Comparison of ENCODE assay signal across 10 mouse cellular contexts in genomic region chr6:112943596-112944245, GRCm38 (mm10). TPM values are rescaled to one million over a fixed set of nuclear protein-coding genes. Genes with fewer than 3 reads are reported as not detected.
DNase-seq lines count a peak whose midpoint lies in the region; ATAC-seq lines count a peak whose summit lies in the region.
"Had no signal": no experiment of that assay in that cellular context is flagged by ENCODE, and none has a peak within 500 bp of the region (broad histone marks: within the 10 kb centered on the region; RNA-seq: fewer than 3 reads in every experiment).

No protein-coding gene starts in this region.

- H3K4me3 ChIP-seq in hindbrain, embryonic 11.5 days (ENCODE audit: low read depth, low read length): peak overlapping the region; percentile 83
- peak overlapping the region; percentile 85 for H3K4me3 ChIP-seq in neural tube, embryonic 11.5 days (ENCODE audit: low read depth, low read length)
- no peak overlapping the region for H3K4me3 ChIP-seq in heart, embryonic 12.5 days

- DNase-seq in layer of hippocampus, adult 11-12 months (ENCODE audit: low spot score): peak; percentile 44
- no peak for DNase-seq in layer of hippocampus, adult 9-10 months (ENCODE audit: low spot score)
- peak; percentile 75 to 83 for DNase-seq in cerebellum, postnatal 10 days
- peak; percentile 56 for DNase-seq in hindbrain, embryonic 11.5 days (ENCODE audit: low spot score)
- DNase-seq in neural tube, embryonic 11.5 days (ENCODE audit: low spot score): peak; percentile 71
- no peak for DNase-seq in gastrocnemius, adult 8-10 months (ENCODE audit: low spot score in 2 of 2)
- DNase-seq in T-cell, adult 2 months (ENCODE audit: low spot score): no peak
- DNase-seq: heart, postnatal 14 days had no signal

- ATAC-seq in hindbrain, embryonic 11.5 days (ENCODE audit: low FRiP score): peak; percentile 35
- ATAC-seq in neural tube, embryonic 11.5 days (ENCODE audit: insufficient read depth, low FRiP score, low TSS enrichment): peak; percentile 25; the same call in 1 of the 2 replicates
- ATAC-seq in heart, embryonic 12.5 days (ENCODE audit: insufficient number of reproducible peaks, low FRiP score): no peak

- H3K9ac ChIP-seq in hindbrain, embryonic 11.5 days (ENCODE audit: low read depth, low read length): peak overlapping the region; percentile 53; the same call in 1 of the 2 replicates
- H3K9ac ChIP-seq in neural tube, embryonic 11.5 days (ENCODE audit: low read length): peak overlapping the region; percentile 3; the same call in 1 of the 2 replicates
- no peak overlapping the region for H3K9ac ChIP-seq in heart, embryonic 12.5 days
- H3K9ac ChIP-seq: liver, embryonic 14.5 days had no signal

- H3K9me3 ChIP-seq in hindbrain, embryonic 11.5 days (ENCODE audit: control insufficient read depth, low read length): no peaks in the 10 kb centered on the region
- no peaks in the 10 kb centered on the region for H3K9me3 ChIP-seq in neural tube, embryonic 11.5 days (ENCODE audit: control insufficient read depth, low read length)
- H3K9me3 ChIP-seq in heart, embryonic 12.5 days (replicated peaks): no peaks in the 10 kb centered on the region

- peaks cover 5% of the 10 kb centered on the region for H3K36me3 ChIP-seq in hindbrain, embryonic 11.5 days (ENCODE audit: control insufficient read depth, insufficient read depth, low read length)
- peaks cover 4% of the 10 kb centered on the region; the same call in 1 of the 2 replicates for H3K36me3 ChIP-seq in neural tube, embryonic 11.5 days (ENCODE audit: control insufficient read depth, insufficient read depth, low read length)
- no peaks in the 10 kb centered on the region for H3K36me3 ChIP-seq in heart, embryonic 12.5 days

- H3K4me1 ChIP-seq in hindbrain, embryonic 11.5 days (replicated peaks; ENCODE audit: control insufficient read depth, insufficient read depth, low read length): peaks cover 12% of the 10 kb centered on the region
- peaks cover 20% of the 10 kb centered on the region for H3K4me1 ChIP-seq in neural tube, embryonic 11.5 days (ENCODE audit: control insufficient read depth, insufficient read depth, low read length)
- H3K4me1 ChIP-seq in heart, embryonic 12.5 days (replicated peaks): peaks cover 20% of the 10 kb centered on the region

- no peaks in the 10 kb centered on the region for H3K27me3 ChIP-seq in hindbrain, embryonic 11.5 days (ENCODE audit: control insufficient read depth, insufficient read depth, low read length)
- no peaks in the 10 kb centered on the region for H3K27me3 ChIP-seq in neural tube, embryonic 11.5 days (ENCODE audit: control insufficient read depth, insufficient read depth, low read length)
- H3K27me3 ChIP-seq in heart, embryonic 12.5 days (replicated peaks): peaks cover 8% of the 10 kb centered on the region

- 38% methylated on average over 9 of the region's 9 CpGs for WGBS in hindbrain, embryonic 11.5 days
- 40% methylated on average over 9 of the region's 9 CpGs for WGBS in neural tube, embryonic 11.5 days
- 74% methylated on average over 9 of the region's 9 CpGs for WGBS in heart, embryonic 12.5 days

- peak overlapping the region; percentile 40; the same call in 1 of the 2 replicates for H3K27ac ChIP-seq in hindbrain, embryonic 11.5 days (ENCODE audit: low read depth, low read length)
- H3K27ac ChIP-seq in neural tube, embryonic 11.5 days (ENCODE audit: low read depth, low read length): peak overlapping the region; percentile 60; the same call in 1 of the 2 replicates
- H3K27ac ChIP-seq in heart, embryonic 12.5 days (ENCODE audit: poor library complexity, severe bottlenecking): no peak overlapping the region
- H3K27ac ChIP-seq: liver, embryonic 14.5 days had no signal

- H3K4me2 ChIP-seq in hindbrain, embryonic 11.5 days (replicated peaks; ENCODE audit: low read depth, low read length): peak overlapping the region; percentile 56
- H3K4me2 ChIP-seq in neural tube, embryonic 11.5 days (ENCODE audit: low read depth): peak overlapping the region; percentile 75
- H3K4me2 ChIP-seq in heart, embryonic 12.5 days: no peak overlapping the region

RNA-seq across cellular contexts. Expression of gene Srgap3, which starts 3.3 kb away (rescaled TPM):
- 49.8 and 89.6 TPM in 2 replicates for polyA plus RNA-seq in hindbrain, embryonic 11.5 days (2014; fragmentation: Nextera tagmentation; extraction: Ambion mirVana)
- polyA plus RNA-seq in neural tube, embryonic 11.5 days (2014; fragmentation: Nextera tagmentation; extraction: Ambion mirVana): 37.4 and 42.0 TPM in 2 replicates
- under 1 TPM; 0.27 to 0.67 (median 0.48) TPM for total RNA-seq in gastrocnemius, adult 8-10 months (2022)
- 0.63 and 1.2 TPM in 2 replicates for polyA plus RNA-seq in heart, embryonic 12.5 days (2016; fragmentation: Nextera tagmentation; extraction: Ambion mirVana)

Comparison
In these comparisons a context has a peak if more than half of its experiments do, and no peak if none do; other contexts are left out.
1. DNase-seq: peak in layer of hippocampus, adult 11-12 months (single experiment), cerebellum, postnatal 10 days (2 of 2), hindbrain, embryonic 11.5 days (single experiment) and neural tube, embryonic 11.5 days (single experiment); none in layer of hippocampus, adult 9-10 months (single experiment), gastrocnemius, adult 8-10 months (0 of 2) and T-cell, adult 2 months (single experiment).
2. RNA of gene Srgap3, which starts 3.3 kb away (polyA plus RNA-seq): 49.8 to 89.6 TPM in hindbrain, embryonic 11.5 days and 37.4 to 42.0 TPM in neural tube, embryonic 11.5 days; 0.63 to 1.2 TPM in heart, embryonic 12.5 days; every median in the first group is over 10 times any median in the second.